Mouse (Mus musculus): ENCODE measurements at regions not wholly inside any gene's neighbourhood (a gene's known extent, or its start where the extent isn't known, plus 50 kb on each side); places are given as distances from the start of the nearest gene placed in this dataset.

GRCm38 (mm10) chr3:119928281-119928680 lies 144.0 kb upstream of the Ptbp2 start:
- H3K4me2 ChIP-seq (ENCODE audit: low read depth) = no peak overlapping the region
- no peak overlapping the region for H3K27ac ChIP-seq (ENCODE audit: low read depth, low read length)
- TF ChIP-seq CTCF (IDR thresholded peaks at IDR 0.05; ENCODE audit: low read depth) = no peak
- H3K4me1 ChIP-seq (ENCODE audit: insufficient read depth) = no peaks in the 10 kb centered on the region
- no peaks in the 10 kb centered on the region for H3K9me3 ChIP-seq (ENCODE audit: low read length)
- H3K9ac ChIP-seq = no peak overlapping the region
- no peaks in the 10 kb centered on the region for H3K27me3 ChIP-seq (ENCODE audit: insufficient read depth, low read length)
- H3K4me3 ChIP-seq (ENCODE audit: low read depth, low read length) = no peak overlapping the region
- DNase-seq = no peak
- no peaks in the 10 kb centered on the region for H3K36me3 ChIP-seq (ENCODE audit: insufficient read depth)
- 89% methylated on average over 2 of the region's 2 CpGs for WGBS
- no peak for ATAC-seq

GRCm38 (mm10) chr3:119919501-119920141 lies 135.4 kb upstream of the Ptbp2 start:
- Histone ChIP-seq H3K4me3 (ENCODE audit: low read depth, low read length) (no peak overlapping the region), H3K4me2 (ENCODE audit: low read depth) (no peak overlapping the region), H3K36me3 (ENCODE audit: insufficient read depth) (no peaks in the 10 kb centered on the region), H3K9ac (no peak overlapping the region), H3K9me3 (ENCODE audit: low read length) (no peaks in the 10 kb centered on the region), H3K27me3 (ENCODE audit: insufficient read depth, low read length) (no peaks in the 10 kb centered on the region), H3K4me1 (ENCODE audit: insufficient read depth) (no peaks in the 10 kb centered on the region), H3K27ac (ENCODE audit: low read depth, low read length) (no peak overlapping the region)
- ATAC-seq (no peak), DNase-seq (no peak)
- 28% methylated on average over 4 of the region's 4 CpGs for WGBS
- no peak for TF ChIP-seq CTCF (IDR thresholded peaks at IDR 0.05; ENCODE audit: low read depth)

DNA sequence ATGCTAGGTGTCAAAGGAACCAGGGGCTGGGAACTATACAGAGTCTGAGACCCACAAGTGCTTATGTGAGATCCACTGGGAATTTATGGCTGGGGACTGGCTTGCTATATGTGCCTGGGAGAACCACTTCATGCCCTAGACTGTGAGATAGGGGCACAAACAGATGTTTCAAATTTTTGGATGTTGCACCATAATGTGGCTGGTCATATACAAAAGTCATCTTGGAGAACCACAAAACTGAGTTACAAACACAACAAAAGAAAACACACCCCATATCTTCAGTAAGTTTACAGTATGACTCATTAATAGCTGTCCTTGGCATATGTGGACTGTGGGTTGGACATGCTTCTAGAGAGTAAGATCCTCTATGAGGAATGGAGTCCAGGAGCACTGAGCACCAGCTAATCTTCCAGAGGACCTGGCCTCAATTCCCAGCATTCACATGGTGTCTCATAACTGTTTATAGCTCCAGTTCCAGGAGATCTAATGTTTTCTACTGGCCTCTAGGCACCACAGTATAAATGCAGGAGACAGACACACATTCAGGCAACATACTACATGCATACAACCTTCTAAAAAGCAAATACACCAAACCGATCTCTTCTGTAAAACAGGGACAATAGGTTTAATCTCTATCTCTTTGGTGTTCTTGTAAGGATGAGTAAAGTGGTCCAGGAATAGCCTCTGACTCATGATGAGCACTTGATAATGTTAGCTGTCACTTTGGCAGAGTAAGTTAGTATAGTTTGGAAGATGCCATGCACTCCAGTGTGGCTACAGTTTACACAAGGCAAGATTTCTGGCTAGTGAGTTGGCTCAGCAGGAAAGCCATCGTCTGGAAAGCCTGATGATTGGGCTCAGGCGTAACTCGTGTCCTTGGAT lies 132.0 kb upstream of the Ptbp2 start:
- no peak for TF ChIP-seq CTCF (IDR thresholded peaks at IDR 0.05; ENCODE audit: low read depth)
- no peaks in the 10 kb centered on the region for H3K4me1 ChIP-seq (ENCODE audit: insufficient read depth)
- no peak overlapping the region for H3K4me3 ChIP-seq (ENCODE audit: low read depth, low read length)
- H3K27me3 ChIP-seq (ENCODE audit: insufficient read depth, low read length) = no peaks in the 10 kb centered on the region
- ATAC-seq = no peak
- no peak overlapping the region for H3K9ac ChIP-seq
- DNase-seq = no peak
- H3K27ac ChIP-seq (ENCODE audit: low read depth, low read length) = no peak overlapping the region
- no peaks in the 10 kb centered on the region for H3K36me3 ChIP-seq (ENCODE audit: insufficient read depth)
- H3K4me2 ChIP-seq (ENCODE audit: low read depth) = no peak overlapping the region
- H3K9me3 ChIP-seq (ENCODE audit: low read length) = no peaks in the 10 kb centered on the region
- WGBS = 91% methylated on average over 4 of the region's 4 CpGs

GRCm38 (mm10) chr3:119911532-119911931 lies 127.3 kb upstream of the Ptbp2 start:
- DNase-seq = no peak
- no peak overlapping the region for H3K4me2 ChIP-seq (ENCODE audit: low read depth)
- H3K9ac ChIP-seq = no peak overlapping the region
- WGBS = 57% methylated on average over 8 of the region's 8 CpGs
- no peak for TF ChIP-seq CTCF (IDR thresholded peaks at IDR 0.05; ENCODE audit: low read depth)
- ATAC-seq = no peak
- H3K27ac ChIP-seq (ENCODE audit: low read depth, low read length) = no peak overlapping the region
- H3K4me1 ChIP-seq (ENCODE audit: insufficient read depth) = no peaks in the 10 kb centered on the region
- H3K27me3 ChIP-seq (ENCODE audit: insufficient read depth, low read length) = no peaks in the 10 kb centered on the region
- no peak overlapping the region for H3K4me3 ChIP-seq (ENCODE audit: low read depth, low read length)
- no peaks in the 10 kb centered on the region for H3K9me3 ChIP-seq (ENCODE audit: low read length)
- no peaks in the 10 kb centered on the region for H3K36me3 ChIP-seq (ENCODE audit: insufficient read depth)

DNA sequence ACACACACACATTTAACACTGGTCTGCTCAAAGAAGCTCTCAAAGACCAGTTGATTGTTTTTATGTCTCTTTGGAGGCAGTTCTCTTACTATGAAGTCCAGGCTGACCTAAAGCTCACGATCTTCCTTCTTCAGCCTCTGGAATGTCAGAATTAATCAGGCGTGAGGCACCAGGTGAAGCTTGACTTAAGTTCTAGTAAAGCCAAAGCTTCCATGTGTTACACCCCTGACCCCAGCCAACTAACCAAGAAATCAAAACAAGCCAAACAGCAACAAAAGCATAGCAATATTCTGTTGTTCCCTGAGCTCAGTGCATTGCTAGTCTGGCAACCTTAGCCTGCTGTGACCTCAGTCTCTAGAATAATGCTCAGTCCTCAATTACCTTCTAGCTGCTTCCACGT lies 120.0 kb upstream of the Ptbp2 start:
- ATAC-seq (no peak), DNase-seq (no peak)
- TF ChIP-seq CTCF (IDR thresholded peaks at IDR 0.05; ENCODE audit: low read depth) = no peak
- Histone ChIP-seq H3K27ac (ENCODE audit: low read depth, low read length) (no peak overlapping the region), H3K9ac (no peak overlapping the region), H3K4me2 (ENCODE audit: low read depth) (no peak overlapping the region), H3K27me3 (ENCODE audit: insufficient read depth, low read length) (no peaks in the 10 kb centered on the region), H3K4me1 (ENCODE audit: insufficient read depth) (no peaks in the 10 kb centered on the region), H3K36me3 (ENCODE audit: insufficient read depth) (no peaks in the 10 kb centered on the region), H3K9me3 (ENCODE audit: low read length) (no peaks in the 10 kb centered on the region), H3K4me3 (ENCODE audit: low read depth, low read length) (no peak overlapping the region)
- WGBS = 71% methylated on average over 3 of the region's 3 CpGs

DNA sequence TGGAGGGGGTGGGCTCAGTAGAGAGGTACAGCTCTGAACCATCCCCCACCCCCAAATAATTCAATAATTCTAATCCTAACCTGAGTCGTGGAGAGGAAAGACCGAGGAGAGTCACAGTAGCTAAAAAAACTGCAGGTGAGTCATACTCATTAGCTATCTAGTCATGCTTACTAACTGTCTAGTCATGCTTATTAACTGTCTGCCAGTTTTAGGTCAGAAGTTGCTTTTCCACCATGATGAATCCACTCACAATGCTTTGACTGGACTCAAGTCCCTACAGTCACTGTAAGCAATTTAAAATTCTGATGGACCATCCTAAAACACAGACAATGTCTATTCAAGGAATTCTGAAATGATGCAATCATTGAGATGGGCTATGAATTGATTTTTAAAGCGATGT lies 110.9 kb upstream of the Ptbp2 start:
- no peak overlapping the region for H3K27ac ChIP-seq (ENCODE audit: low read depth, low read length)
- no peak overlapping the region for H3K4me2 ChIP-seq (ENCODE audit: low read depth)
- 87% methylated on average over 3 of the region's 3 CpGs for WGBS
- H3K27me3 ChIP-seq (ENCODE audit: insufficient read depth, low read length) = no peaks in the 10 kb centered on the region
- DNase-seq = no peak
- H3K9ac ChIP-seq = no peak overlapping the region
- H3K4me1 ChIP-seq (ENCODE audit: insufficient read depth) = no peaks in the 10 kb centered on the region; the same call in 1 of the 2 replicates
- no peak for ATAC-seq
- TF ChIP-seq CTCF (IDR thresholded peaks at IDR 0.05; ENCODE audit: low read depth) = no peak
- no peak overlapping the region for H3K4me3 ChIP-seq (ENCODE audit: low read depth, low read length)
- no peaks in the 10 kb centered on the region for H3K9me3 ChIP-seq (ENCODE audit: low read length)
- H3K36me3 ChIP-seq (ENCODE audit: insufficient read depth) = no peaks in the 10 kb centered on the region

DNA sequence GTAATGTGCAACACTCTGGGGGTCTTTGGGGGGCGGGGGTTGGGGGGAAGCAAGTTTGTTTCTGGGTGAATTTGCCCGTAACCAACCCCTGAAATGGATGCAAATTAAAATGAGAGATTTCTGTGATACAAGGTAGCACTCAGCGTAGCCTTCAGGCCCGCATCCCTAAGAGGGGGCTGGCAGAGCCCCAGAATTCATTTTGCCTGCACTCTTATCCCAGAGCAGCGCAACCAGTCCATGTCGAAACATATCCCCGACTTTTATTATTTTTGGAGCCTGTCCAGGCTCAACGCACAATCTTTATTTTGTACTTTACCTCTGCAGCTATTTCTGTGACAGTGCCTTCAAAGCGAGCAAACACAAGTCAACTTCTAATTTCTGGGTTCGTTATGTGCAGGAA lies 109.8 kb upstream of the Ptbp2 start:
- H3K27me3 ChIP-seq (ENCODE audit: insufficient read depth, low read length) = no peaks in the 10 kb centered on the region
- no peaks in the 10 kb centered on the region for H3K36me3 ChIP-seq (ENCODE audit: insufficient read depth)
- peak; percentile 8 for DNase-seq
- H3K4me3 ChIP-seq (ENCODE audit: low read depth, low read length) = no peak overlapping the region
- WGBS = 36% methylated on average over 10 of the region's 10 CpGs
- H3K4me2 ChIP-seq (ENCODE audit: low read depth) = peak overlapping the region; percentile 59
- no peaks in the 10 kb centered on the region for H3K9me3 ChIP-seq (ENCODE audit: low read length)
- no peak overlapping the region for H3K9ac ChIP-seq
- no peaks in the 10 kb centered on the region; the same call in 1 of the 2 replicates for H3K4me1 ChIP-seq (ENCODE audit: insufficient read depth)
- 0 out of 2 replicates have a peak, but pooled peaks have one; percentile 16 for ATAC-seq
- no peak for TF ChIP-seq CTCF (IDR thresholded peaks at IDR 0.05; ENCODE audit: low read depth)
- no peak overlapping the region for H3K27ac ChIP-seq (ENCODE audit: low read depth, low read length)
